Mouse (Mus musculus) forebrain, embryonic 12.5 days (tissue): Measurements from ENCODE around the gene Bicd2. TPM values are rescaled to one million over a fixed set of nuclear protein-coding genes. Genes with fewer than 3 reads are reported as not detected.
A peak's percentile ranks its signal among the peaks of the same experiment; 100 is the strongest.

Experiments
- ATAC-seq: fragments of 200-750 bp; cut with Nextera tagmentation; 2 replicates; pipeline ENCODE4 v1.8.0; 2017; ENCODE audit warnings: moderate TSS enrichment; ENCODE audit not compliant: low FRiP score
- H3K27ac ChIP-seq: fragments of 300-500 bp; sonication (generic); 2 replicates; pipeline ENCODE4 v1.5.1; 2016; ENCODE audit warnings: mild to moderate bottlenecking
- H3K27me3 ChIP-seq: fragments of 300-500 bp; sonication (generic); 2 replicates; pipeline ENCODE4 v1.6.1; 2016; ENCODE audit warnings: mild to moderate bottlenecking
- H3K36me3 ChIP-seq: fragments of 300-500 bp; sonication (generic); replicated peaks from 2 replicates; pipeline ENCODE4 v1.6.1; 2016; ENCODE audit warnings: mild to moderate bottlenecking
- H3K4me1 ChIP-seq: fragments of 300-500 bp; sonication (generic); 2 replicates; pipeline ENCODE4 v1.6.1; 2016
- H3K4me2 ChIP-seq: fragments of 300-500 bp; sonication (generic); 2 replicates; pipeline ENCODE4 v1.6.1; 2016; ENCODE audit warnings: mild to moderate bottlenecking, moderate library complexity
- H3K4me3 ChIP-seq: fragments of 300-500 bp; sonication (generic); replicated peaks from 2 replicates; pipeline ENCODE4 v1.5.1; 2016; ENCODE audit warnings: mild to moderate bottlenecking
- H3K9ac ChIP-seq: fragments of 300-500 bp; sonication (generic); 2 replicates; pipeline ENCODE4 v1.6.1; 2016; ENCODE audit warnings: mild to moderate bottlenecking
- H3K9me3 ChIP-seq: fragments of 300-500 bp; sonication (generic); 2 replicates; pipeline ENCODE4 v1.6.1; 2016
- WGBS: fragments of 180-500 bp; shearing (Covaris S2); methylation state at CpG from one replicate; pipeline ENCODE4 v1.1.7; 2016; 5-methylcytosine and 5-hydroxymethylcytosine counted together
- polyA plus RNA-seq: library from polyadenylated mRNA; unstranded; fragments of >200 nt; fragmentation: Nextera tagmentation; extraction: Ambion mirVana; gene quantifications from 2 replicates; pipeline ENCODE4 v1.2.1, GENCODE M21; 2016

Gene Bicd2
- 38.9 and 39.1 TPM in 2 replicates for polyA plus RNA-seq

- Histone ChIP-seq H3K4me2 (peak within 1 kb of the TSS; percentile 85), H3K9me3 (no peaks in the 10 kb centered on the region), H3K36me3 (no peaks in the 10 kb centered on the region), H3K4me3 (peak within 1 kb of the TSS; percentile 88), H3K9ac (peak within 1 kb of the TSS; percentile 95), H3K27me3 (no peaks in the 10 kb centered on the region), H3K27ac (peak within 1 kb of the TSS; percentile 80), H3K4me1 (peaks cover 49% of the 10 kb centered on the region)
- under 1% methylated on average over 74 of the region's 74 CpGs for WGBS
- peak; percentile 99 for ATAC-seq
Observed at GRCm38 (mm10) chr13:49341012-49341830, at the start of gene Bicd2. Bicd2 (plus strand) TSS chr13:49341585.

- H3K27me3 ChIP-seq = no peaks in the 10 kb centered on the region
- H3K4me3 ChIP-seq = no peak overlapping the region
- no peaks in the 10 kb centered on the region for H3K4me1 ChIP-seq
- 92% methylated on average over 6 of the region's 6 CpGs for WGBS
- no peak overlapping the region for H3K9ac ChIP-seq
- no peak overlapping the region for H3K27ac ChIP-seq
- H3K36me3 ChIP-seq = peaks cover 5% of the 10 kb centered on the region; the same call in 1 of the 2 replicates
- no peak overlapping the region for H3K4me2 ChIP-seq
- H3K9me3 ChIP-seq = 0 out of 2 replicates have a peak, but pooled peaks cover 5% of the 10 kb centered on the region
- ATAC-seq = no peak
Observed at GRCm38 (mm10) chr13:49291949-49292348, 49.4 kb upstream of the Bicd2 start.

- no peaks in the 10 kb centered on the region for H3K27me3 ChIP-seq
- H3K4me1 ChIP-seq = no peaks in the 10 kb centered on the region
- peaks cover 3% of the 10 kb centered on the region; the same call in 1 of the 2 replicates for H3K36me3 ChIP-seq
- no peak overlapping the region for H3K4me2 ChIP-seq
- H3K4me3 ChIP-seq = no peak overlapping the region
- no peak overlapping the region for H3K9ac ChIP-seq
- no peak overlapping the region for H3K27ac ChIP-seq
- no peak for ATAC-seq
- WGBS = 83% methylated on average over 9 of the region's 9 CpGs
- 0 out of 2 replicates have a peak, but pooled peaks cover 5% of the 10 kb centered on the region for H3K9me3 ChIP-seq
Observed at GRCm38 (mm10) chr13:49294108-49294507, 47.3 kb upstream of the Bicd2 start.

- 85% methylated on average over 7 of the region's 7 CpGs for WGBS
- Histone ChIP-seq H3K9me3 (0 out of 2 replicates have a peak, but pooled peaks cover 5% of the 10 kb centered on the region), H3K4me1 (no peaks in the 10 kb centered on the region), H3K27me3 (no peaks in the 10 kb centered on the region), H3K9ac (no peak overlapping the region), H3K4me2 (no peak overlapping the region), H3K4me3 (no peak overlapping the region), H3K27ac (no peak overlapping the region), H3K36me3 (peaks cover 3% of the 10 kb centered on the region; the same call in 1 of the 2 replicates)
- no peak for ATAC-seq
Observed at GRCm38 (mm10) chr13:49296270-49296669, 45.1 kb upstream of the Bicd2 start.

GRCm38 (mm10) chr13:49298514-49299381 is 42.6 kb upstream of the Bicd2 start:
- no peak for ATAC-seq

GRCm38 (mm10) chr13:49300771-49301170 is 40.6 kb upstream of the Bicd2 start:
- Histone ChIP-seq H3K27ac (no peak overlapping the region), H3K9me3 (no peaks in the 10 kb centered on the region), H3K4me3 (no peak overlapping the region), H3K27me3 (no peaks in the 10 kb centered on the region), H3K9ac (no peak overlapping the region), H3K36me3 (no peaks in the 10 kb centered on the region; the same call in 1 of the 2 replicates), H3K4me1 (no peaks in the 10 kb centered on the region), H3K4me2 (no peak overlapping the region)
- 63% methylated on average over 1 of the region's 1 CpGs for WGBS
- no peak for ATAC-seq

More at GRCm38 (mm10) chr13:49298514-49299381, 42.6 kb upstream of the Bicd2 start:
- no peak overlapping the region for H3K27ac ChIP-seq
- no peak overlapping the region for H3K4me3 ChIP-seq
- no peak overlapping the region for H3K9ac ChIP-seq
- no peak overlapping the region for H3K4me2 ChIP-seq
- no peaks in the 10 kb centered on the region for H3K9me3 ChIP-seq
- no peaks in the 10 kb centered on the region for H3K27me3 ChIP-seq
- WGBS = 91% methylated on average over 14 of the region's 14 CpGs
- H3K4me1 ChIP-seq = no peaks in the 10 kb centered on the region
- no peaks in the 10 kb centered on the region; the same call in 1 of the 2 replicates for H3K36me3 ChIP-seq

GRCm38 (mm10) chr13:49306771-49307310 is 34.5 kb upstream of the Bicd2 start:
- H3K36me3 ChIP-seq = no peaks in the 10 kb centered on the region
- H3K4me3 ChIP-seq = no peak overlapping the region
- H3K27me3 ChIP-seq = no peaks in the 10 kb centered on the region
- WGBS = 77% methylated on average over 7 of the region's 7 CpGs
- peaks cover 5% of the 10 kb centered on the region; the same call in 1 of the 2 replicates for H3K4me1 ChIP-seq
- no peak for ATAC-seq
- H3K27ac ChIP-seq = no peak overlapping the region
- no peak overlapping the region for H3K4me2 ChIP-seq
- H3K9me3 ChIP-seq = no peaks in the 10 kb centered on the region
- no peak overlapping the region for H3K9ac ChIP-seq

- 0 out of 2 replicates have a peak overlapping the region, but pooled peaks have one; percentile 36 for H3K27ac ChIP-seq
- ATAC-seq = 0 out of 2 replicates have a peak, but pooled peaks have one; percentile 39
Observed at GRCm38 (mm10) chr13:49307311-49307969, 33.9 kb upstream of the Bicd2 start.

GRCm38 (mm10) chr13:49308206-49308605 is 33.2 kb upstream of the Bicd2 start:
- 89% methylated on average over 4 of the region's 4 CpGs for WGBS
- Histone ChIP-seq H3K27me3 (no peaks in the 10 kb centered on the region), H3K27ac (no peak overlapping the region), H3K4me2 (no peak overlapping the region), H3K9ac (no peak overlapping the region), H3K9me3 (no peaks in the 10 kb centered on the region), H3K36me3 (no peaks in the 10 kb centered on the region), H3K4me1 (peaks cover 5% of the 10 kb centered on the region; the same call in 1 of the 2 replicates), H3K4me3 (no peak overlapping the region)
- no peak for ATAC-seq

More at GRCm38 (mm10) chr13:49307311-49307969, 33.9 kb upstream of the Bicd2 start:
- H3K4me3 ChIP-seq = no peak overlapping the region
- no peak overlapping the region for H3K9ac ChIP-seq
- 49% methylated on average over 10 of the region's 10 CpGs for WGBS
- peaks cover 5% of the 10 kb centered on the region; the same call in 1 of the 2 replicates for H3K4me1 ChIP-seq
- no peaks in the 10 kb centered on the region for H3K9me3 ChIP-seq
- no peak overlapping the region for H3K4me2 ChIP-seq
- H3K36me3 ChIP-seq = no peaks in the 10 kb centered on the region
- no peaks in the 10 kb centered on the region for H3K27me3 ChIP-seq

GRCm38 (mm10) chr13:49308861-49309403 is 32.5 kb upstream of the Bicd2 start:
- Histone ChIP-seq H3K36me3 (no peaks in the 10 kb centered on the region), H3K4me3 (no peak overlapping the region), H3K4me2 (no peak overlapping the region), H3K9me3 (no peaks in the 10 kb centered on the region), H3K4me1 (peaks cover 5% of the 10 kb centered on the region; the same call in 1 of the 2 replicates), H3K27ac (no peak overlapping the region), H3K9ac (no peak overlapping the region), H3K27me3 (no peaks in the 10 kb centered on the region)
- 90% methylated on average over 16 of the region's 16 CpGs for WGBS
- no peak for ATAC-seq

- peaks cover 5% of the 10 kb centered on the region; the same call in 1 of the 2 replicates for H3K4me1 ChIP-seq
- no peaks in the 10 kb centered on the region for H3K36me3 ChIP-seq
- 92% methylated on average over 1 of the region's 1 CpGs for WGBS
Observed at GRCm38 (mm10) chr13:49309501-49309900, 31.9 kb upstream of the Bicd2 start.

More at GRCm38 (mm10) chr13:49309501-49309900, 31.9 kb upstream of the Bicd2 start:
- no peak overlapping the region for H3K27ac ChIP-seq
- ATAC-seq = no peak
- H3K27me3 ChIP-seq = no peaks in the 10 kb centered on the region
- no peak overlapping the region for H3K4me3 ChIP-seq
- no peaks in the 10 kb centered on the region for H3K9me3 ChIP-seq
- H3K4me2 ChIP-seq = no peak overlapping the region
- H3K9ac ChIP-seq = no peak overlapping the region
